Mouse (Mus musculus): ENCODE measurements at regions not wholly inside any gene's neighbourhood (a gene's known extent, or its start where the extent isn't known, plus 50 kb on each side); places are given as distances from the start of the nearest gene placed in this dataset.

GRCm38 (mm10) chr4:137216908-137217497, 60.3 kb upstream of the Wnt4 start:
- DNase-seq (ENCODE audit: low read depth, low spot score): no peak

GRCm38 (mm10) chr4:137214573-137214972, 62.7 kb upstream of the Wnt4 start:
- no peak for DNase-seq (ENCODE audit: low read depth, low spot score)

- no peak for DNase-seq (ENCODE audit: low read depth, low spot score)
These were observed 64.4 kb upstream of the Wnt4 start for GRCm38 (mm10) chr4:137212846-137213245.

DNA sequence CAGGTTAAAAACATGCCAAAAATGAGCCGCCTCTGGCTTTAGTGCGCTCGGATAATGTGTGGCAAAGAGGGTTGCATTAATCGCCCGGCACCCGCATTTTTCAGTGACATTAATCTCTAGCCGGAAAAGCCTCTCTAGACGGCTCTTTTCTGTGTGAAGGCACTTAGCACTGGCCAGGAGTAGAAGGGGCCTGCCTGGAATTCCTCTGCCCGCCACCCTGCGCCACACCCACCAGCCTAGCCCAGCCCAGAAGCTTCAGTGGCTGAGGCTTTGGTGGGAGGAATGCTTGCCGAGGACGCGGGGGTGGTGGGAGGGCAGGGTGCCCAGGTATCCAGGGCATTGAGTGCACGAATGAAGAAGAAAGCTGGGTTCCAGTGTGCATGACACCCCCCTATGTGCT, 65.2 kb upstream of the Wnt4 start:
- DNase-seq (ENCODE audit: low read depth, low spot score): no peak

DNA sequence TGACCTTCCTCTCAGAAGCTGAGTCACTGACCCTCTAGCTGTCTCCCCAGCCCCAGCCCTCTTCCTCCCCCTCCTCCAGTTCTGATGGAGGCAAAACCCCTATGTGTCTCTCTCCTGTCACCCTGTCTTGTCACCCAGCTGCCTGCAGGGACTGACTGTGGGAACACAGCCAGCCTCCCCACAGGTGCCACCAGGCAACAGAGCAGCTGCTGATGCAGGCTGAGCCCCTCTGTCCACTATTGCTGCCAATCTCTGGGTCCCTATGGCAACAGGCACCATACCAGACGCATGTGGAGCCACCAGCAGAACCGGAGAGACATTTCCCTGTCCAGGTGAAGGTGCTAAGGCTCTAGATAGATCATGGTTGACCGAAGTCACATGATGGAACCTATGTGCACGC, 66.0 kb upstream of the Wnt4 start:
- no peak for DNase-seq (ENCODE audit: low read depth, low spot score)

GRCm38 (mm10) chr4:137210525-137210924, 66.8 kb upstream of the Wnt4 start:
- no peak for DNase-seq (ENCODE audit: low read depth, low spot score)

DNA sequence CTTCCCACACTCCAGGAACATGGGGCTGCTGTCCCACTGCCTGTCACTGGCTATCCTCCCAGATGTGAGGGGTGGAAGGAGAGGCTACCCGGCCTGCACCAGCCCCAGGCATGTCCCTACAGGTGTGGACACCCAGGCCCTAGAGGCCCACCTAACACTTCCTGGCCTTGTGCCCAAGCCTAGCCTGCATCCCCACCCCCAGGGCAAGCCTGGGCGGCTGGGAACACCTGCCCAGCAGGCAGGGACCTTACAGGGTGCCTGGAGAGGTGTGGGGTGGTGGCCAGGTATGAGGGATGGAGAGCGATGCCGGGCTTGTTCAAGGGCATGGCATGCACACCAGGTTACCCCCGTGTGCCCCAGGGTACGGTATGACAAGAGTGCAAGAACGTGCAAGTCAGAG, 76.3 kb upstream of the Wnt4 start:
- no peak for DNase-seq (ENCODE audit: low read depth, low spot score)

DNA sequence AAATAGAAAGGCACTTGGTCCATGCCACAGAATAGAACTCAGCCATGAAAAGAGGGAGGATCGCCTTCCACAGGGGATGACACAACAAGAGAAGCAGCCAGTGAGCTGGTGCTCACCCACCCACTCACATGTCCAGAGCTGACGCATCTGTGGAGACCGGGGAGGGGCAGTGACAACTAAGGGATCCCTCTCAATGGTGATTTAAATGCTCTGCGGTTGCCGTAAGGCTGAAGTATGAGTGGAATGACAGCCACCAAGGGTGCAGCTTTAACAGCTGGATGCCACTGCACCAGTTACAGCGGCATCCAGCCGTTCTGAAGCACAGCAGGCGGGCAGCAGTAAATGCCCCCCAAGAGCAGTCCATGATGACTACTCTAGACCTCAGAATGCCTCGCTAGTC, 76.9 kb upstream of the Wnt4 start:
- no peak for DNase-seq (ENCODE audit: low read depth, low spot score)

GRCm38 (mm10) chr4:137196491-137196974, 80.8 kb upstream of the Wnt4 start:
- no peak for DNase-seq (ENCODE audit: low read depth, low spot score)

GRCm38 (mm10) chr4:137194106-137194505, 83.2 kb upstream of the Wnt4 start:
- no peak for DNase-seq (ENCODE audit: low read depth, low spot score)

DNA sequence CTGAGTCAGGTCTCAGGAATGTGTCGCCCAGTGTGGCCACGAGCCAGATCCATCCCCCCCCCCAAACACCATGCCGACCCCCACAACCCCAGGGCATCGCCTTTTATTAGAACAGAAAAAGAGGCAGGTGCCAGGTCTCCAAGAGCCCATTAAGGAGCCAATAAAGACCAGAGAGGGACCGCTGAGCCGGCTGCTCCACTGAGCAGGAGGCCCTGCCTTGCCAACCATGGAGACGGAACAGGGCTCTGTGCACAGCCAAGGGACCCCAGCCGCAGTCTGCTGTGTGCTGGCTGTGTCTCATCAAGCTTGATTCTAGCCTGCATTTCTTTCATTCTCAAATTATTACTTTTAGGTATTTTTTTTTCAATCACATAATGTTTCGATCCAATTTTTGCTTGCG, 86.7 kb upstream of the Wnt4 start:
- no peak for DNase-seq (ENCODE audit: low read depth, low spot score)

DNA sequence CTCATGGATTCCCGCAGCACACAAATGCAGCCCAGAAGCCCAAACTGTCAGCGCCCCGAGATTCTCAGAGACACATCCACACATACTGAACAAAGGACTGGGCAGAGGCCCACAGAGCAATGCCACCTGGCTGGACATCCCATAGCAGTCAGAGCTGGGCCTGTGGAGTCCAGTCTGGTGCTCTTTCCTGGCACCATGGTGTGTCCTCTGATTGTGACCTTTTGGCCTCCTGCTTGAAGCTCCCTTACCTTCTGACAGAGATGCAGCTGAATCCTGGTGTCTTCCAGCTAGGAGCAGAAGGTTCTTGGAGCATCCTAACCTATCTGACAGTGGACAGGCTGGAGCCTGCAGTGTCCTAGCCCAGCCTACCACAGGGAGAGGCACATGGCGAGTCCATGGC, 87.5 kb upstream of the Wnt4 start:
- no peak for DNase-seq (ENCODE audit: low read depth, low spot score)

DNA sequence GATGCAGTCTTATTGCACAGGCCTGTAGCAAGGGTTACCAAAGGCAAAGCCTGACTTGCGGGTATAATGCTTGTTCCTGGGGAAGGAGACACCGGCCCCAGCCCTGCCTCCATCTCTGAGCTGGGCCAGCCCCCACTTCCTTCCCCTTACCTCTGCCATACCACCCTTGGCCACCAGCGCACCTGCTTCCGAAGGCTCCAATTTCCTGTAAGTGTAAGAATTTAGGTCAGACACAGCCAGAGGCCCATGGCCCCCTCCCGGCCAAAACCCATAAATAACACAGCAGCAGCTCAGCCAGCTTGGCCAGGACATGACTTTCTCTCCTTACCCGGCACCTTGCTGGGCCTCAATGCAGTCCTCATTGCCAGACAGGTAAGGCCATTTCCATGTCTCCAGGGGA, 88.2 kb upstream of the Wnt4 start:
- DNase-seq (ENCODE audit: low read depth, low spot score): no peak

DNA sequence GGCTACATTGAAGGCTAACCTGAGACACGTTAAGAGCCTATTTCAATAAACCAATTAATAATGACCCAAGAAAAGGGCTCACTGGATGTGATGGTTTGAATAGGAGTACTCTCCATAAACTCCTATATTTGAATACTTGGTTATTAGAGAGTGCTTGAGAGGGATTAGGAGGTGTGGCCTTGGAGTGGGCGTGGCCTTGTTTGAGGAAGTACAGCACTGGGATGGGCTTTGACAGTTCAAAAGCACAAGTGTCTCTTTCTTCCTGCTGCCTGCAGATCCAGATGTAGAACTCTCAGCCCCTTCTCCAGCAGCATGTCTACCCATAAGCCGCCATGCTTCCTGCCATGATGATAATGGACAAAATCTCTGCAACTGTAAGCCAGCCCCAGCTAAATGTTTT, 89.7 kb upstream of the Wnt4 start:
- no peak for DNase-seq (ENCODE audit: low read depth, low spot score)

DNA sequence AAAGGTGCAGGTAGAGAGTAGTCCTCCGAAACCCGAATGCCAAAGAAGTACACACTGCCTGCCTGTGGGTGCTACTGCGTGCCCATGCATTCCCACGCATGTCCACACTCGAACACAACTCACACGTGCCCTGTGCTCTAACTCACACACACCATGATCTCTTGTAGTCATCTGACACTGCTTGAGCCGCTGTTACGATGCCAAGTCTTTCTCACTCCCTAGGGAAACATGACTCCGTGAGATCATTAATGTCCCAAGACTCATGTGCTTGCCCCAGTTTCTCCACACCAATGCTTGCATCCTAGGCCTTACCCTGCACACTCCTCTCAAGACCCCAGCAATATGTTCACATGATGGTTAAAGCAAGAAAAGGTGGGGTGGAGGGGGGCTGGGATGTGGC, 90.2 kb upstream of the Wnt4 start:
- no peak for DNase-seq (ENCODE audit: low read depth, low spot score)

GRCm38 (mm10) chr4:137185001-137185400, 92.3 kb upstream of the Wnt4 start:
- DNase-seq (ENCODE audit: low read depth, low spot score): no peak

DNA sequence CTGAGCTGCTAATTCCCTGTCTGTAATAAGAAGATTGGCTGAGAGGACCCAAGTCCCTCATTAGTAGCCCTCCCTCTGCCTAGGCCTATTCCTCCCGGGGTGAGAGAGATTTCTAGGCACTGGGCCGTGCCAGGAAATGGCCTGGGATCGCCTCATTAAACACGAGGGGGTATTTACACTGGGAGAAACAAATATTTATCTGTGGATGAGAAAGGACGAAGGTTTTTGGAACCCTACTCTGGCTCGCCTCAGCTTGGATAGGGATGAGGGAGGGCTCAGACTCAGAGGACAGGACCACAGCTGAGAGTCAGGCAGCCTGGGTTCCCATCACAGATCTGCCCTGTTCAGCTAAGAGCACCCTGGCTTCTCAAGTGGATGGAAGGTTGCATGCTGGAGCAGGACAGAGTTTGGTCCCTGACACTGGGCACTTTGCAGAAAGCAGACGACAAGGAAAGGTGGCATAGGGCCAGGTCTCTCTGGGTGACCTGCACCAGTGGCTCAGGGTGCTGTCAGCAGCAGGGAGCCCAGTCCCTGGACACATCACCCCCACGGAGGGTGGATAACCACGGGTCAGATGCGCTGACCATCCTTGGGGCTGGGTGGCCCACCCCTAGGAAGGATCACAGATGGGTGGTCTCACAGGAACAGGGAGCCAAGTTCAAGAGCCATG, 94.0 kb upstream of the Wnt4 start:
- no peak for DNase-seq (ENCODE audit: low read depth, low spot score)

DNA sequence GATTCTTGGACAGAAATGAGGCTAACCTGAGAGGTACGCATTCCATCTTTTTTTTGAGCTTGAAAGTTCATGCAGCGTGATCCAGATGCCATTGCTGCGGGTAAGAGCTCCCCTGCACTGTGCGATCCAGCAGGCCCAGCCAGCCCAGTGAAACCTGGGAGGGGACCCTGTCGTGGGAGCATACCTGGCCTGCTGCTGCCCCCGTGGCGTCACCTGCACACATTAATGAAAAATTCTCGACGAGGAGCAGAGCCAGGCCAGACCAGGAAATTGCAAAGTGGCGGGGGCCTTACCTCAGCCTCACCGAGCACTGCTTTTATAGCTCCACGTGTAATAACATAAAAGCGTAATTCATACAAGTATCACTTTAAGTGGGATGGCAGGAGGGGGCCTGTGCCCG, 94.7 kb upstream of the Wnt4 start:
- no peak for DNase-seq (ENCODE audit: low read depth, low spot score)

DNA sequence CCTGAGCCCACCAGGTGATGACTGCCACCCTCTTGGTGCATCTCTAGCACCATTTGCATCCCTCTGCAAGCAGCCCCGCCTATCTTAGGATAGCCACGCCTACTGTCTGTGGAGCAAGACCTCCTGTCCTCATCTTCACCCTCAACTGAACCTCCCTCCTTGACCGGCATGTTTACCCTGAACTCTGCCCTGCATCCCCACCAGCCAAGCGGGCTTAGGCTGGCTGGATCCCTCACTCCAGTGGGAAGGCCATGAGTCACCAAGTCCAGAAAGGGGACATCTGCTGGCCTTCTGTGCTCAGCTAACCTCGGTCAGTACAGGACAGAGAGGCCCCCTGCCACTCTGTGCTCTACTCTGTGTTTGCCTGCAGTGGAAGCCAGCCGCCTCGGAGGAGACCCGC, 96.0 kb upstream of the Wnt4 start:
- no peak for DNase-seq (ENCODE audit: low read depth, low spot score)

DNA sequence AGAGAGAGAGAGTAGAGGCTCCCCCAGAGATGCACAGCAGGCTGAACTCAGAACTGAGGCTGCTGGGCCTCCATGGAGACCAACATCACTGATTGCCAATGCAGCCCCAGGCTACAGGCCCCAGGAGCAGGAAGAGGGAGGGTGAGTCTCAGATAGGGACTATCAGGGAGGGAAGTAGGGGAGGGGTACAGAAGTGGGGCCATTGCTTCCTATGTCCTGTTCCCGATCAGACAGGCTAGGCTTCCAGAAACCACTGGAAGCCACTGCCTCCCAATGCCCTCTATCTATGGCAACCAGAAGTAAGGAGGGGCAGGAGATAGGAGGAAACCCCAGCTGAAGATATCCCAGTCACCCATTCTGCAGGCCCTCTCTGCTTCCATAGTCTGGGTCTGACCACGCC, 97.2 kb upstream of the Wnt4 start:
- DNase-seq (ENCODE audit: low read depth, low spot score): no peak

GRCm38 (mm10) chr4:137178833-137179232, 98.5 kb upstream of the Wnt4 start:
- no peak for DNase-seq (ENCODE audit: low read depth, low spot score)

- no peak for DNase-seq (ENCODE audit: low read depth, low spot score)
These were observed 112.4 kb upstream of the Wnt4 start for GRCm38 (mm10) chr4:137164933-137165332.

GRCm38 (mm10) chr4:137164429-137164828, 112.9 kb upstream of the Wnt4 start:
- DNase-seq (ENCODE audit: low read depth, low spot score): peak; percentile 63

DNA sequence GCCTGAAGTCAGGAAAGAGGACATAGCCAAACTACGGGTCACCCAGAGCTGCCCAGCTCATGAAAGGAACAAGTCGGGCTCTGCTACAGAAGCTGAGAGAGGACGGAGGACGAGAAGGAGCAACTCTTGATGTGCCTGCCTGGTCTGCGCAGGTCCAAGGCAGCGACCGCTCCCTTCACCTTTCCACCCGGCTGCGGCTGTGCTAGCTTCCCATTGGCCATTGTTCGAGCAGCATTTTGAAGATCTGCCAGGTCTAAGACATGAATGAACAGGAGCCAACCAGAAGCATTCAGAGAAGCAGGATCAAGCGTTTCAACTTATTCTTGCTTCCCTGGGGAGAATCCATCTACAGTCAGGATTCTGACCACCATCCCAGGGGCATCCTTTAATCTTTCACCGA, 113.3 kb upstream of the Wnt4 start:
- DNase-seq (ENCODE audit: low read depth, low spot score): no peak
